Mouse (Mus musculus) neural tube, embryonic 15.5 days (tissue): ENCODE data around the gene Gm17617. TPM values are rescaled to one million over a fixed set of nuclear protein-coding genes. Genes with fewer than 3 reads are reported as not detected.

Experiments
- ATAC-seq: fragments of 200-750 bp; cut with Nextera tagmentation; 2 replicates; pipeline ENCODE4 v1.8.0; 2017; ENCODE audit warnings: mild to moderate bottlenecking, moderate TSS enrichment, moderate library complexity; ENCODE audit not compliant: low FRiP score
- H3K27ac ChIP-seq: fragments of 300-500 bp; sonication (generic); replicated peaks from 2 replicates; pipeline ENCODE4 v1.5.1; 2015; ENCODE audit warnings: mild to moderate bottlenecking, inconsistent platforms
- H3K27me3 ChIP-seq: fragments of 300-500 bp; sonication (generic); replicated peaks from 2 replicates; pipeline ENCODE4 v1.6.1; 2015; ENCODE audit warnings: inconsistent platforms
- H3K36me3 ChIP-seq: fragments of 300-500 bp; sonication (generic); 2 replicates; pipeline ENCODE4 v1.6.1; 2015; ENCODE audit warnings: inconsistent platforms
- H3K4me1 ChIP-seq: fragments of 300-500 bp; sonication (generic); 2 replicates; pipeline ENCODE4 v1.6.1; 2015; ENCODE audit warnings: inconsistent platforms
- H3K4me2 ChIP-seq: fragments of 300-500 bp; sonication (generic); 2 replicates; pipeline ENCODE4 v1.6.1; 2015; ENCODE audit warnings: inconsistent platforms, mild to moderate bottlenecking, moderate library complexity
- H3K4me3 ChIP-seq: fragments of 300-500 bp; sonication (generic); replicated peaks from 2 replicates; pipeline ENCODE4 v1.5.1; 2015; ENCODE audit warnings: mild to moderate bottlenecking, inconsistent platforms
- H3K9ac ChIP-seq: fragments of 300-500 bp; sonication (generic); replicated peaks from 2 replicates; pipeline ENCODE4 v1.6.1; 2015; ENCODE audit warnings: mild to moderate bottlenecking, inconsistent platforms
- H3K9me3 ChIP-seq: fragments of 300-500 bp; sonication (generic); replicated peaks from 2 replicates; pipeline ENCODE4 v1.6.1; 2016; ENCODE audit warnings: inconsistent platforms
- WGBS: fragments of 180-500 bp; shearing (Covaris S2); methylation state at CpG from one replicate; pipeline ENCODE4 v1.1.7; 2015; ENCODE audit warnings: mixed read lengths; 5-methylcytosine and 5-hydroxymethylcytosine counted together
- polyA plus RNA-seq: library from polyadenylated mRNA; unstranded; fragments of >200 nt; fragmentation: Nextera tagmentation; extraction: Ambion mirVana; gene quantifications from 2 replicates; pipeline ENCODE4 v1.2.1, GENCODE M21; 2015

Gm17617 gene
- polyA plus RNA-seq, result not detected in 2 replicates

DNA sequence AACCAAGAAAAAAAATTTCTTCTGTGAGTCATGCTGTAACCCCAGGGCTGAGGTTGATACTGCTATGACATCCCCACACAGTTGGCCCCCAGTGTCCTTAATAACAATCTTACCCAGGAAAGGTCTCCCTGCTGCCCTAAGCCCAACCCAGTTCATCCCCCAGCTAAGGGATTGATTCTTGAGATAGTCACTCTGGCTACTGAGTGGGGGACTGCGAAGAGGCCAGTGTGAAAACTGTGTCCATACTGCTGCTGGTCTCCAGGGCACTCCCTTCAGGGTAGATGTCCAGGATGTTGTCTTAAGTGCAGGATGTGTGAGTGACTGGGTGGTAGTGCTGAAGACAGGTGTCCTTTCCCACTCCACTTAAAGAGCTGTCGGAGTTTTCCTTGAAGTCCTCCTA, at the start of gene Gm17617:
Gene Gm17617, minus strand, starts transcription at position 101 of the 400 bp plus-strand sequence.
- Histone ChIP-seq H3K4me2 (no peak within 1 kb of the TSS), H3K27ac (no peak within 1 kb of the TSS), H3K4me1 (no peaks in the 10 kb centered on the region), H3K27me3 (no peaks in the 10 kb centered on the region), H3K4me3 (no peak within 1 kb of the TSS), H3K9me3 (no peaks in the 10 kb centered on the region), H3K9ac (no peak within 1 kb of the TSS), H3K36me3 (peaks cover 42% of the 10 kb centered on the region)
- no peak for ATAC-seq
- WGBS, result 96% methylated on average over 2 of the region's 2 CpGs

DNA sequence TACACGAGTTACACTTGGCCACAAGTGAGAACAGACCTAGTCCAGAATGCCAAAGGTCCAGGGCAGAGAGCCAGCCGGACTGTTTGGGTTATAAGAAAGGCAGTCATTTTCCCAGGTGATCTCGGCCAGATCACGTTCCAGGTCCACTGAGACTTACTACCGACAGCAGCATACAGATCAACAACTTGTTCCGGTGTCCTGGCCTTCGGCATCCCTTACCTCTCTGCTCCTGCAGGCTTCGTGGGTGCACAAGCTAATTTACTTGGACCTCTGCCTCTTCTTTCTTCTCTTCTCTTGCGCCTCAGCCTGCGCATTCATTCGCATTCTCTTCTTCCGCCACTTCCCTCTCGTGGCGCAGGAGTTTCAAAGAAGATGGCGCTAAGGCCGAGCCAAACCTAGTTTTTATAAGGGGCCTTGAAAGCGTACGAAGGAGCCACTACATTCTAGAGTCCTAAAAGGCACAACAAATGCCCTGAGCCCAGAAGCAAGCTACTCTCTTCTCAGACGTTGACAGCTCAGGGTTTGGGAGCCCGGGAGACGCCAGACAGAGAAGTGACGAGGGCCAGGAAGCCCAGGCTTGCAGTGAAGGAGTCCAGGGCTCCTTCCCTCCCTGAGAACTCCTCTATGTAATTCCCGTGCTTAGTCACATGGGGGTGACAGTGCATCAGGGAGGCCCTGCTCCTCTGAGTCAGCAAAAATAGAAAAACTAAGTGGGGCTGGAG, 49.0 kb upstream of the Gm17617 start:
- H3K9me3 ChIP-seq, result no peaks in the 10 kb centered on the region
- no peaks in the 10 kb centered on the region for H3K27me3 ChIP-seq
- ATAC-seq, result peak; percentile 76
- H3K27ac ChIP-seq, result peak overlapping the region; percentile 81
- peak overlapping the region; percentile 36; the same call in 1 of the 2 replicates for H3K9ac ChIP-seq
- H3K4me2 ChIP-seq, result peak overlapping the region; percentile 56
- WGBS, result 4% methylated on average over 23 of the region's 23 CpGs
- H3K36me3 ChIP-seq, result no peaks in the 10 kb centered on the region
- peaks cover 8% of the 10 kb centered on the region for H3K4me1 ChIP-seq
- H3K4me3 ChIP-seq, result peak overlapping the region; percentile 31

DNA sequence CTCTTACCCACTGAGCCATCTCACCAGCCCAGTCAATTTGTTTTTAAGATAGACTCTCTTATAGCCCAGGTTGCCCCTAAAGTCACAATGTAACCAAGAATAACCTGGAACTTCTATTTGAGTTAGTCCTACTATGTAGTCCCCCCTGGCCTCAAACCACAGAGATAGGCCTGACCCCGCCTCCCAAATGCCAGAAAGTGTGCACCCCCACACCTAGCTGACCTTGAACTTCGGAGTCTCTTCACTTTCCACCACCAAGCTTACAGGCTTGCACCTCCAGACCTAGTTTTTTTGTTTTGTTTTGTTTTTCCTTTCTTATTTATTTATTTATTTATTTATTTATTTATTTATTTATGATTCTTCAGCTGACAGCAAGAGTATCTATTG, 48.4 kb upstream of the Gm17617 start:
- H3K36me3 ChIP-seq, result no peaks in the 10 kb centered on the region
- H3K27ac ChIP-seq, result no peak overlapping the region
- no peak for ATAC-seq
- H3K4me1 ChIP-seq, result peaks cover 8% of the 10 kb centered on the region
- H3K27me3 ChIP-seq, result no peaks in the 10 kb centered on the region
- peak overlapping the region; percentile 56 for H3K4me2 ChIP-seq
- H3K9me3 ChIP-seq, result no peaks in the 10 kb centered on the region
- peak overlapping the region; percentile 31; the same call in 1 of the 2 replicates for H3K4me3 ChIP-seq
- peak overlapping the region; percentile 36; the same call in 1 of the 2 replicates for H3K9ac ChIP-seq
- WGBS, result 73% methylated on average over 2 of the region's 2 CpGs

DNA sequence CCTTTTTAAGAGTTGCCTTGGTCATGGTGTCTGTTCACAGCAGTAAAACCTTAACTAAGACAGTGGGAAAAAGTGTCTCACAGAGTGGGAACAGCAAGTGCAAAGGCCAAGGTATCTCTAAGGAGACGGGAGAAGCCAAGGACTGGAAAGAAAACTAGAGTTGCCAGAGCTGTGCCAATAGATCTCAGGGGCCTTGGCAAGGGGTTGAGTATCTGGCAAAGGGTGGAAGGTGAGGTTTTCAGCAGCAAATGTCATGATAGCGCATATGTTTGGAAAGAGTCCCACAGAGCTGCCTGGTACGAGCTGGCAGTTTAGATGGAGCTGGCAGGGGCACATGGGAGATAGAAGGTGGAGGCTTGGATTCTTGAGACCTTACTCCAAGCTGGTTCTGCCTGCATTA, 46.2 kb upstream of the Gm17617 start:
- Histone ChIP-seq H3K27me3 (no peaks in the 10 kb centered on the region), H3K9ac (no peak overlapping the region), H3K4me3 (no peak overlapping the region), H3K4me2 (no peak overlapping the region), H3K4me1 (peaks cover 8% of the 10 kb centered on the region), H3K36me3 (no peaks in the 10 kb centered on the region), H3K27ac (no peak overlapping the region), H3K9me3 (no peaks in the 10 kb centered on the region)
- 85% methylated on average over 3 of the region's 3 CpGs for WGBS
- no peak for ATAC-seq

DNA sequence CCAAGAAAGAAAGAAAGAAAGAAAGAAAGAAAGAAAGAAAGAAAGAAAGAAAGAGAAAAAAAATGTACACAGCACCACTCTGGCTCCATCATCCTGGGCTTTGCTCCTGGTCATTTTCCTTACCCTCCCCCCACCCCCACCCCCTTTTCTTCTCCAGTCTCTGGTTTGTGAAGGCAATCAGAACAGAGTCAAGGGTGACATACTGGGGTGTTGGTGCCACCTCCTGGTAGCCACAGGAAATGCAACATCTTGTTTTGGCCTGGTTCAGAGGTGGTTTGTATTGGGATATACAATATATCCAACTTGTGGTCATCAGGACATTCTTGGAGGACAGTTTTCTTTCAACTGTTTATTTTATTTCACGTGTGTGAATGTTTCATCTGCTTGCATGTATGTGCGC, 45.2 kb upstream of the Gm17617 start:
- 33% methylated on average over 2 of the region's 2 CpGs for WGBS
- ATAC-seq, result 0 out of 2 replicates have a peak, but pooled peaks have one; percentile 23

DNA sequence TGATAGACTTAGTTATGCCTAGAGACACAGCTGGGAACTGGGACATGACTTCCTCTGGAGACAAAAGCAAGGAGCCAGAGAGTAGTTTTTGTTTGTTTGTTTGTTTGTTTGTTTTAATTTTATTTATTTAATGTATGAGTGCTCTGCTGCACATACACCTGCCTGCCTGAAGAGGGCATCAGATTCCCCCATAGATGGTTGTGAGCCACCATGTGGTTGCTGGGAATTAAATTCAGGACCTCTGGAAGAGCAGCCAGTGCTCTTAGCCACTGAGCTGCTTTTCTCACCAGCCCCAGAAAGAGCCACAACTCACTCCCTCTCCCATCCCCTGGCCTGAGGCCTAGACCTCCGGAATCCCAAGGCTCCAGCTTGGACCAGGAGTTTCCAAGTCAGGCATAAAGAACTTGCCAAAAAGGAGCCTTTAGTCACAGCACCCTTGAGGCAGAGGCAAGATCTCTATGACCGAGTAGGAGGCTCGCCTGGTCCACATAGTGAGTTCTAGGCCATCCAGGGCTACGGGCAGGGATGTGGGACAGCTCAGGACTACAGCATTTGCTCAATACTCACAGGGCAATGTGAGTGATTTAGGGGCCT, 44.7 kb upstream of the Gm17617 start:
- no peaks in the 10 kb centered on the region for H3K9me3 ChIP-seq
- H3K4me3 ChIP-seq, result no peak overlapping the region
- no peaks in the 10 kb centered on the region for H3K36me3 ChIP-seq
- WGBS, result 63% methylated on average over 4 of the region's 4 CpGs
- H3K4me2 ChIP-seq, result no peak overlapping the region
- no peaks in the 10 kb centered on the region for H3K27me3 ChIP-seq
- H3K4me1 ChIP-seq, result peaks cover 8% of the 10 kb centered on the region
- ATAC-seq, result no peak
- no peak overlapping the region for H3K9ac ChIP-seq
- no peak overlapping the region for H3K27ac ChIP-seq

More for the DNA sequence above, 45.2 kb upstream of the Gm17617 start:
- Histone ChIP-seq H3K4me3 (no peak overlapping the region), H3K9me3 (no peaks in the 10 kb centered on the region), H3K9ac (no peak overlapping the region), H3K27me3 (no peaks in the 10 kb centered on the region), H3K36me3 (no peaks in the 10 kb centered on the region), H3K4me1 (peaks cover 8% of the 10 kb centered on the region), H3K27ac (no peak overlapping the region), H3K4me2 (no peak overlapping the region)

DNA sequence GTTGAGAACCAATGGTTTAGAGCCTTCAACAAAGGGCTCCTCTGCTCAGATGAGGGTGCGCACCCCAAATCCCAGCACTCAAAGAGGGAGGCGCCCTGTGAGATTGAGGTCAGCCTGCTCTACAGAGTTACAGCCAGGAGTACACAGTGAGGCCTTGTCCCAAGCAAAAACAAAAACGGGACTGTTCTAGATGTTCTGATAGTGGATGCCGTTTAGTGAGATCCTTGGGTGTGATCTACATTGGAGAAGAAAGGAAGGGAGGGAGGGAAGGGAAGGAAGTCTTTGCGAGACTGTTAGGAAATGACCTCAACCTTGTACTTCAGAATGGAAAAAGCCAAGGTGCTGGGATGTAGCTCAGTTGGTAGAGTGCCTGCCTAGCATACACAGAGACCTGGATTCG, 42.9 kb upstream of the Gm17617 start:
- Histone ChIP-seq H3K27me3 (no peaks in the 10 kb centered on the region), H3K27ac (no peak overlapping the region), H3K4me1 (peaks cover 13% of the 10 kb centered on the region), H3K36me3 (no peaks in the 10 kb centered on the region), H3K4me3 (no peak overlapping the region), H3K9ac (no peak overlapping the region), H3K9me3 (no peaks in the 10 kb centered on the region), H3K4me2 (no peak overlapping the region)
- no peak for ATAC-seq
- 92% methylated on average over 6 of the region's 6 CpGs for WGBS

DNA sequence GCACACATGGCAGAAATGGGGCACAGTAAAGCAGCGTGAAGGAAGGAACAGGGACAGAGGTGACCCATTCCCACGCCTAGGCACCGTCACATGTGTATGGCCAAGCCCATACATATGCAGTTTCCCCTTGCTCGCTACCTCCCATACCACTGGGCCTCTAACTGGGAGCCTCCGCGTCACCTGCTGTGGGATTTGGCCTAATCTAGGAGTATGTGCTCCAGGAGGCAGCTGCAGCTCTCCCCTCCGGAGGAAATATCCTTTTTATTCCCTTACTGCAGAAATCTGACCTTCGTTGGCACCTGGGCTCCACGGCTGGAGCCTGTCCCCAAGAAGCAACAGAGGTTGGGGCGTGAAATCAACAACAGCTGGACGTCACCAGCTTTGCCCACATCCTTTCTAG, 41.0 kb upstream of the Gm17617 start:
- no peak overlapping the region for H3K4me2 ChIP-seq
- no peaks in the 10 kb centered on the region for H3K9me3 ChIP-seq
- H3K9ac ChIP-seq, result no peak overlapping the region
- H3K36me3 ChIP-seq, result no peaks in the 10 kb centered on the region
- H3K27me3 ChIP-seq, result no peaks in the 10 kb centered on the region
- H3K4me1 ChIP-seq, result peaks cover 18% of the 10 kb centered on the region
- ATAC-seq, result no peak
- no peak overlapping the region for H3K27ac ChIP-seq
- no peak overlapping the region for H3K4me3 ChIP-seq
- WGBS, result 81% methylated on average over 11 of the region's 11 CpGs

DNA sequence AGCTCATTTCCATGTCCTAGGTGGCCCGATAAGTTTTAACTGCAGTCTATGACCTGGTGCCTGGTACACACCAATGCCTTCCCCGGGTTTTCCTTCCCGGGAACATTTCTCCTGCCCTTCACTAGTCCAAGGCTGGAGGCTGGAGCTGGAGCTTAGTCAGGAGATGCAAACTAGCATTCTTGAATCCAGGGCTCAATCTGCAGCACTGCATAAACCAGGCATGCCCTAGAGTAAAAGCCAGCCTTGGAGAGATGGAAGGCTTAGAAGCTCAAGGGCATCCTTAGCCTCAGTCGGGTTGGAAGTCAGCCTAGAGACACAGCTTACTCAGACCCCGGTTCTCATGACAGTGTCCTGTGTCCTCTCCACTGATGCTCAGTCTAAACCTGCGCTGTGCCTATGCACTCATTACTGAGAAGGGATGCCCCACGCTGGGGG, 39.0 kb upstream of the Gm17617 start:
- Histone ChIP-seq H3K4me2 (peak overlapping the region; percentile 37; the same call in 1 of the 2 replicates), H3K4me3 (no peak overlapping the region), H3K27ac (peak overlapping the region; percentile 54; the same call in 1 of the 2 replicates), H3K4me1 (peaks cover 28% of the 10 kb centered on the region), H3K36me3 (no peaks in the 10 kb centered on the region), H3K9ac (no peak overlapping the region), H3K9me3 (no peaks in the 10 kb centered on the region), H3K27me3 (no peaks in the 10 kb centered on the region)
- ATAC-seq, result no peak
- WGBS, result 47% methylated on average over 7 of the region's 7 CpGs

DNA sequence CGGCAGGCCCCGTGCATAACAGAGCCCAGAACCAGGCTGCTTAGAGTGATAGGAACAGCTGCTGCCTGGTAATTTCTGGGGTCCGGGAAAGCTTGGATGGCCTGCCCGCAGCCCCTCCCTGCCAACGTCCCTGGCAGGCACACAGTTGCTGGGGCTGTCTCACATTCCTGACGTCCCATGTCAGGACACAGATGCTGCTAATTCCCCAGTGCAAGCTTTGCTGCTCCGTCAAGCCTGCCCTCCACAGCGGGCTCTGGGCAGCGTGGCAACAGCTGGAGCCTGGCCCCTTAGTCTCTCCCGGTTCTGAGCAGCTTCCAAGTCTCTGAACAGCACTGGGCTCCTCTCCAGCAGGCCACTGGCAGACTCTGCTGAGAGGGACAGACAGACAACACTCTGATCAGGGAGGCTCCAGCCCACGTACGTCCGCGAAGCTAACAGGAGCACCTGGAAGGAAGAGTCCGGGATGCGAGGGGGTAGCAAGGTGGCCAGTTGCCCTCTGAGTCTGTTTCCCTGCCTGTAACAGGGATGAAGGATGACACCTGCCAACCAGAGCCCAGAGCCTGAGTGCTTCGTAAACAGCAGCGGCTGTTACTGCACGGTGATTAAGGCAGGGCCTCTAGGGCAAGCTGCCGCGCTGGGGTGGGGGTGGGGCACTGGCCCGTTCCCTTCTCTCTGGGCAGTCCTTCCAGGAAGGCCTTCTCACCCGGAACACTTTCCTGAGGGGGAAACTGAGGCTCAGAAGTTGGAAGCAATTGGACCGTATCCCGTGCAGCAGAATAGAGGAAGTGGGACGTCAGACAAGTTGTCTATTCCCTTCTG, 38.4 kb upstream of the Gm17617 start:
- Histone ChIP-seq H3K9ac (peak overlapping the region; percentile 23; the same call in 1 of the 2 replicates), H3K27ac (peak overlapping the region; percentile 54), H3K9me3 (no peaks in the 10 kb centered on the region), H3K4me2 (peak overlapping the region; percentile 37), H3K27me3 (no peaks in the 10 kb centered on the region), H3K4me3 (no peak overlapping the region), H3K36me3 (no peaks in the 10 kb centered on the region), H3K4me1 (peaks cover 28% of the 10 kb centered on the region)
- 11% methylated on average over 26 of the region's 26 CpGs for WGBS
- peak; percentile 56 for ATAC-seq

DNA sequence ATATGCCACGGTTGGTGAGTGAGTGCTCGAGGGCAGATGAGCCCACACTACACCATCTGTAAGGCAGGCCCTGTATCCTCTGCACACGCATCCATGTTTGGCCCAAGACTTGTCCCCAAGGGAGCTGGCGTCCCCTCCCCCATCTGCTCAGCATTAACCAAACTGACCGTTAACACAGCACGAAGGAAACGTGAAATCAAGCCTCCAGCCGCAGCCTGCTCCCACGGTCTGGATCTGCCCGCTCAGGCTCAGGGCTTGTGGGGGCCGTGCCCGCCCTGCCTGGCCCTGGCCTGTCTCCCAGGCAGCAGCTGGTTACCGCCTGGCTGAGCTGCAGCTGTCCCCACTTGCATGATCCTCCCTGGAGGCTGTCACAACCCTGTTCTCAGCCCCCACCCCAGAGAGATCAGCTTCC, 35.6 kb upstream of the Gm17617 start:
- Histone ChIP-seq H3K27ac (peak overlapping the region; percentile 4; the same call in 1 of the 2 replicates), H3K9ac (peak overlapping the region; percentile 17)

More for the DNA sequence above, 35.6 kb upstream of the Gm17617 start:
- Histone ChIP-seq H3K27me3 (no peaks in the 10 kb centered on the region), H3K4me3 (no peak overlapping the region), H3K4me2 (no peak overlapping the region), H3K9me3 (no peaks in the 10 kb centered on the region), H3K36me3 (no peaks in the 10 kb centered on the region), H3K4me1 (peaks cover 28% of the 10 kb centered on the region)
- ATAC-seq, result peak; percentile 50; the same call in 1 of the 2 replicates
- WGBS, result 24% methylated on average over 13 of the region's 13 CpGs
